Mouse (Mus musculus): Measurements from ENCODE around the gene Kdm3a.

Gene Kdm3a

GRCm38 (mm10) chr6:71579478-71579877 is 53.3 kb downstream of the Kdm3a start:
- in situ Hi-C loops (cut with MboI, MseI) = no loop called here

- in situ Hi-C loops (cut with MboI, MseI) = no loop called here
Observed at GRCm38 (mm10) chr6:71575359-71575758, 57.4 kb downstream of the Kdm3a start.

- in situ Hi-C loops (cut with MboI, MseI) = no loop called here
Observed at GRCm38 (mm10) chr6:71569025-71569424, 63.8 kb downstream of the Kdm3a start.

GRCm38 (mm10) chr6:71568616-71569015 is 64.2 kb downstream of the Kdm3a start:
- in situ Hi-C loops (cut with MboI, MseI) = no loop called here

- in situ Hi-C loops (cut with MboI, MseI) = no loop called here
Observed at GRCm38 (mm10) chr6:71556826-71557225, 76.0 kb downstream of the Kdm3a start.

- in situ Hi-C loops (cut with MboI, MseI) = no loop called here
Observed at GRCm38 (mm10) chr6:71555507-71555951, 77.3 kb downstream of the Kdm3a start.

- in situ Hi-C loops (cut with MboI, MseI) = no loop called here
Observed at GRCm38 (mm10) chr6:71543686-71544499, 88.9 kb downstream of the Kdm3a start, which contains the start of gene Chmp3. TSS of gene Chmp3 (plus strand) at chr6:71543797.
